Mouse (Mus musculus) myocyte (in vitro differentiated cells): ENCODE measurements around the gene Trim40.

ENCODE experiments used
- CEBPB ChIP-seq: IDR thresholded peaks from 2 replicates; pipeline ENCODE4 v1.6.1; 2011; ENCODE audit warnings: mild to moderate bottlenecking, moderate library complexity; ENCODE audit not compliant: poor library complexity, insufficient read depth, severe bottlenecking
- E2F4 ChIP-seq: IDR thresholded peaks from one replicate; pipeline ENCODE4 v1.6.1; 2011; ENCODE audit warnings: mild to moderate bottlenecking, control low read depth, moderate library complexity; ENCODE audit not compliant: insufficient read depth
- MAX ChIP-seq: IDR thresholded peaks from one replicate; pipeline ENCODE4 v1.6.1; 2011; ENCODE audit warnings: low read depth, mild to moderate bottlenecking, control low read depth
- MYOD1 ChIP-seq, 3 experiments: IDR thresholded peaks; one replicate each; pipeline ENCODE4 v1.6.1; 2011; ENCODE audit warnings: control low read depth in 2 of 3, low read depth in 2 of 3, mild to moderate bottlenecking in 2 of 3, moderate library complexity in 1 of 3; ENCODE audit not compliant: insufficient read length in 2 of 3, control insufficient read depth in 1 of 3
- MYOG ChIP-seq, 3 experiments: IDR thresholded peaks; one replicate each; pipeline ENCODE4 v1.6.1; 2011; ENCODE audit warnings: control low read depth in 2 of 3, low read depth in 2 of 3, mild to moderate bottlenecking in 2 of 3; ENCODE audit not compliant: insufficient read length in 2 of 3, control insufficient read depth in 1 of 3, insufficient read depth in 1 of 3
- POLR2A ChIP-seq: IDR thresholded peaks from one replicate; pipeline ENCODE4 v1.6.1; 2011; ENCODE audit warnings: low read depth, mild to moderate bottlenecking, control low read depth, moderate library complexity; ENCODE audit not compliant: insufficient read length
- POLR2AphosphoS2 ChIP-seq: IDR thresholded peaks from one replicate; pipeline ENCODE4 v1.6.1; 2011; ENCODE audit warnings: low read depth, control low read depth; ENCODE audit not compliant: insufficient read length
- REST ChIP-seq: IDR thresholded peaks from one replicate; pipeline ENCODE4 v1.6.1; 2011; ENCODE audit warnings: mild to moderate bottlenecking, control low read depth, moderate library complexity; ENCODE audit not compliant: insufficient read depth, insufficient read length
- TCF12 ChIP-seq: IDR thresholded peaks from one replicate; pipeline ENCODE4 v1.6.1; 2011; ENCODE audit warnings: mild to moderate bottlenecking, control low read depth; ENCODE audit not compliant: poor library complexity, insufficient read depth, severe bottlenecking
- TCF3 ChIP-seq: IDR thresholded peaks from one replicate; pipeline ENCODE4 v1.6.1; 2011; ENCODE audit warnings: low read depth, control low read depth; ENCODE audit not compliant: insufficient read length
- USF1 ChIP-seq: IDR thresholded peaks from one replicate; pipeline ENCODE4 v1.6.1; 2011; ENCODE audit warnings: low read depth, mild to moderate bottlenecking, control low read depth, moderate library complexity

DNA sequence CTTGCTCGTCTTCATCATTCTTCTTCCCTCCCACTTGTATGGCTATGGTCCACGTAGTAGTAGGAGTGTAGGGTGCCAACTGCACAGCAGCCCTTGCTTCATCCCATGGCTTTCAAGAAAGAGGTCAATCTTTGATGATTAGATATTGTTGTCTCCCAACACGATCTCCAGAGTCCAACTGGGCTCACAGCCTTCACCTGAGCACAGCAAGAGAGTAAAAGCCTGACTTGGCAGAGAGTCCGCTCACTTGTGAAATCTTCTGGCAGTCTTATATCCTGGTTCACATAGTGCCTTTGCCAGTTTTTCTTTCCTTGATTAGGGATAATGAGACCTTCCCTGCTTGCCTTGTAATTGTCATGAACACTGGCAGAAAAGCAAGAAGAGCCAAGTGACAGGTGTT lies 33.7 kb downstream of the Trim40 start:
- TF ChIP-seq POLR2A (no peak), USF1 (no peak), MAX (no peak), MYOG (IDR thresholded peaks at IDR 0.05; ENCODE audit: control insufficient read depth in 1 of 3, insufficient read depth in 1 of 3, insufficient read length in 2 of 3, low read depth in 2 of 3) (no peak), TCF12 (no peak), POLR2AphosphoS2 (no peak), E2F4 (no peak), MYOD1 (IDR thresholded peaks at IDR 0.05; ENCODE audit: control insufficient read depth in 1 of 3, insufficient read length in 2 of 3, low read depth in 2 of 3) (no peak), REST (no peak), CEBPB (no peak), TCF3 (no peak)
